Mouse (Mus musculus): Measurements from ENCODE around the gene Dvl2.

- TF ChIP-seq CTCF (IDR thresholded peaks at IDR 0.05; ENCODE audit: low read depth) = no peak
- no peak for TF ChIP-seq EP300 (optimal IDR thresholded peaks at IDR 0.05)
Measured at GRCm38 (mm10) chr11:70029829-70030550, 29.6 kb downstream of the Dvl2 start.

Data from stomach, postnatal 0 days (tissue).